Comparison of ENCODE assay signal across 8 mouse cellular contexts in the genomic region with DNA sequence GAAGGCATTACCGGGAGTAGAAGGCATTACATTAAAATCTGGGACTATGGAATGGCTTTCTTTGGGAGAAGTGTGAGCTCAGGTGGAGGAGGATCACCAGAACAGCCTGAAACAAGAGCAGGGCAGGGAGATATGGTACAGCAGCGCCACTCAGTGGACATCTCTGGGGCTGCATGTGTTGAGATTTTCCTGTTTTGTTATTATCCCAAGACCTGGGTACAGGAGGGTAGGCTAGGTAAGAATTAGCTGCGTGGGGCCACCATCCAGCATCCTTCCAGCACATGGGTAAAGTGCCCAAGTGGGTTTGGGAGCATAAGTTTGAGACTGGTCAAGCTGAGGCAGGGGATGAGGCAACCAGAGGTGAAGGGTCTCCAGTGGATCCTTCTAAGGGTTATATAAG. TPM values are rescaled to one million over a fixed set of nuclear protein-coding genes. Genes with fewer than 3 reads are reported as not detected.
A peak's percentile ranks its signal among the peaks of the same experiment; 100 is the strongest.
DNase-seq lines count a peak whose midpoint lies in the region; ATAC-seq and TF ChIP-seq lines count a peak whose summit lies in the region.

No protein-coding gene starts in this region.

- H3K9ac ChIP-seq in heart, embryonic 11.5 days (ENCODE audit: low read depth, low read length): no peak overlapping the region
- H3K9ac ChIP-seq in midbrain, postnatal 0 days (replicated peaks; ENCODE audit: low read length, poor library complexity, severe bottlenecking): no peak overlapping the region

- TF ChIP-seq POLR2A in kidney, adult 2 months (IDR thresholded peaks at IDR 0.05; ENCODE audit: low read depth, low read length): no peak

- H3K4me2 ChIP-seq in heart, embryonic 11.5 days: no peak overlapping the region
- H3K4me2 ChIP-seq in midbrain, postnatal 0 days (ENCODE audit: low read depth, low read length, poor library complexity, severe bottlenecking): no peak overlapping the region

- H3K4me1 ChIP-seq in heart, embryonic 11.5 days (ENCODE audit: control insufficient read depth, insufficient read depth, low read length): no peaks in the 10 kb centered on the region
- H3K4me1 ChIP-seq in kidney, adult 2 months (ENCODE audit: control insufficient read depth, insufficient read depth, low read length): no peaks in the 10 kb centered on the region
- H3K4me1 ChIP-seq in midbrain, postnatal 0 days (ENCODE audit: insufficient read depth, low read length): no peaks in the 10 kb centered on the region

- H3K36me3 ChIP-seq in heart, embryonic 11.5 days (ENCODE audit: control insufficient read depth, insufficient read depth, low read length): no peaks in the 10 kb centered on the region
- no peaks in the 10 kb centered on the region for H3K36me3 ChIP-seq in kidney, adult 2 months (ENCODE audit: control insufficient read depth, insufficient read depth, low read length)
- no peaks in the 10 kb centered on the region for H3K36me3 ChIP-seq in midbrain, postnatal 0 days (ENCODE audit: insufficient read depth, low read length)

- intact Hi-C loops in left cerebral cortex, postnatal 25 days (cut with DNase I): loop anchor here (1.0 to 2.0 kb wide), 3 partner anchors 60 to 261 kb away; a partner anchor contains a TSS

- peak; percentile 21 to 75 for DNase-seq in heart, adult 18-20 months
- DNase-seq in cerebellum, adult 18-20 months: peak; percentile 22 to 62
- DNase-seq in kidney, adult 2 months: peak; percentile 60
- peak; percentile 71 to 86 for DNase-seq in left cerebral cortex, postnatal 25 days (ENCODE audit: low spot score in 2 of 2)
- peak; percentile 81 for DNase-seq in midbrain, postnatal 0 days (ENCODE audit: low spot score)
- peak; percentile 34 for DNase-seq in telencephalon, adult 2 months (ENCODE audit: low read depth, low spot score)

- 5% methylated on average over 3 of the region's 3 CpGs for WGBS in heart, embryonic 11.5 days (ENCODE audit: insufficient replicate concordance)
- 1% methylated on average over 3 of the region's 3 CpGs for WGBS in kidney, adult 2 months
- WGBS in midbrain, postnatal 0 days: 2% methylated on average over 3 of the region's 3 CpGs

- peak; percentile 94 for TF ChIP-seq CTCF in kidney, adult 2 months (conservative IDR thresholded peaks at IDR 0.05; ENCODE audit: insufficient read depth, insufficient read length, low read depth, low read length)
- peak; percentile 99 for TF ChIP-seq CTCF in midbrain, postnatal 0 days (IDR thresholded peaks at IDR 0.05)

- no peak overlapping the region for H3K27ac ChIP-seq in heart, embryonic 11.5 days (ENCODE audit: low read depth, low read length)
- H3K27ac ChIP-seq in kidney, adult 2 months (ENCODE audit: insufficient read depth, low read depth, low read length): no peak overlapping the region
- H3K27ac ChIP-seq in midbrain, postnatal 0 days (ENCODE audit: low read depth, low read length): no peak overlapping the region

- H3K27me3 ChIP-seq in heart, embryonic 11.5 days (ENCODE audit: control insufficient read depth, insufficient read depth, low read length): no peaks in the 10 kb centered on the region
- H3K27me3 ChIP-seq in kidney, adult 2 months (replicated peaks; ENCODE audit: control insufficient read depth, insufficient read depth, low read length): no peaks in the 10 kb centered on the region
- H3K27me3 ChIP-seq in midbrain, postnatal 0 days (ENCODE audit: insufficient read depth, low read length): no peaks in the 10 kb centered on the region

- no peak for ATAC-seq in heart, embryonic 11.5 days (replicated peaks; ENCODE audit: insufficient number of reproducible peaks, low FRiP score, low TSS enrichment)
- peak; percentile 90 for ATAC-seq in frontal cortex, adult (ENCODE audit: low TSS enrichment)
- peak; percentile 65 for ATAC-seq in midbrain, postnatal 0 days (ENCODE audit: low FRiP score)

- no peak overlapping the region for H3K4me3 ChIP-seq in heart, embryonic 11.5 days (ENCODE audit: low read depth, low read length)
- H3K4me3 ChIP-seq in kidney, adult 2 months (ENCODE audit: insufficient read depth, low read depth, low read length): no peak overlapping the region
- H3K4me3 ChIP-seq in midbrain, postnatal 0 days (ENCODE audit: low read depth, low read length): no peak overlapping the region

- no peaks in the 10 kb centered on the region for H3K9me3 ChIP-seq in heart, embryonic 11.5 days (replicated peaks; ENCODE audit: control insufficient read depth, low read length)
- H3K9me3 ChIP-seq in midbrain, postnatal 0 days (ENCODE audit: low read length): no peaks in the 10 kb centered on the region

RNA-seq across cellular contexts. Expression of a gene that starts 59.4 kb away (rescaled TPM):
- under 1 TPM; 0.41 to 0.62 TPM for total RNA-seq in heart, adult 18-20 months (2021)
- polyA plus RNA-seq in heart, embryonic 11.5 days (2014; fragmentation: Nextera tagmentation; extraction: Ambion mirVana): 0.04 TPM in 1 of 2 replicates, not detected in the other
- polyA plus RNA-seq in kidney, adult 2 months (2012; rRNA removed): 0.11 and 0.20 TPM in 2 replicates
- 10 to 100 TPM; 97.6 to 98.3 TPM for total RNA-seq in left cerebral cortex, postnatal 25 days (2021)
- 48.6 and 50.3 TPM in 2 replicates for total RNA-seq in midbrain, postnatal 0 days (2014; rRNA removed)
- polyA plus RNA-seq in midbrain, postnatal 0 days (2015; fragmentation: Nextera tagmentation; extraction: Ambion mirVana): 9.5 and 10.7 TPM in 2 replicates

Comparison
In these comparisons a context has a peak if more than half of its experiments do, and no peak if none do; other contexts are left out.
1. RNA of a gene that starts 59.4 kb away (total RNA-seq): 97.6 to 98.3 TPM in left cerebral cortex, postnatal 25 days and 48.6 to 50.3 TPM in midbrain, postnatal 0 days; 0.41 to 0.62 TPM in heart, adult 18-20 months; every median in the first group is over 10 times any median in the second.
2. Peak in every context shown above with its lines, with median percentiles within 50 percentile points of each other: DNase-seq.